Mouse (Mus musculus) MEL-GATA-1-ER (cell line): ENCODE results near the gene Tmem182.

Experiments
- DNase-seq: peaks from one replicate; pipeline ENCODE4 v3.0.0-alpha.2; 2012; ENCODE audit warnings: low read depth; ENCODE audit errors: extremely low read depth

The Tmem182 gene

GRCm38 (mm10) chr1:40799121-40799520 lies 6.3 kb upstream of the Tmem182 start:
- no peak for DNase-seq

- DNase-seq: peak; percentile 32
These were observed 4.5 kb upstream of the Tmem182 start for GRCm38 (mm10) chr1:40800908-40801307.

GRCm38 (mm10) chr1:40802759-40803158 lies 2.6 kb upstream of the Tmem182 start:
- peak; percentile 33 for DNase-seq

GRCm38 (mm10) chr1:40804118-40804517 lies 1.3 kb upstream of the Tmem182 start:
- no peak for DNase-seq

- no peak for DNase-seq
These were observed 490 bp downstream of the Tmem182 start for GRCm38 (mm10) chr1:40805891-40806290.

- no peak for DNase-seq
These were observed 3.2 kb downstream of the Tmem182 start for GRCm38 (mm10) chr1:40808643-40809042.

GRCm38 (mm10) chr1:40815071-40815845 lies 9.9 kb downstream of the Tmem182 start:
- DNase-seq: no peak

GRCm38 (mm10) chr1:40824517-40824916 lies 19.1 kb downstream of the Tmem182 start:
- DNase-seq: no peak

- no peak for DNase-seq
These were observed 19.5 kb downstream of the Tmem182 start for GRCm38 (mm10) chr1:40824936-40825335.

GRCm38 (mm10) chr1:40825826-40826225 lies 20.4 kb downstream of the Tmem182 start:
- no peak for DNase-seq

GRCm38 (mm10) chr1:40829213-40829914 lies 24.0 kb downstream of the Tmem182 start:
- DNase-seq: no peak

GRCm38 (mm10) chr1:40830712-40831507 lies 25.5 kb downstream of the Tmem182 start:
- no peak for DNase-seq

- no peak for DNase-seq
These were observed 30.1 kb downstream of the Tmem182 start for GRCm38 (mm10) chr1:40835468-40835867.

- no peak for DNase-seq
These were observed 35.2 kb downstream of the Tmem182 start for GRCm38 (mm10) chr1:40840605-40841004.

- DNase-seq: no peak
These were observed 35.8 kb downstream of the Tmem182 start for GRCm38 (mm10) chr1:40841032-40841761.

- no peak for DNase-seq
These were observed 39.2 kb downstream of the Tmem182 start for GRCm38 (mm10) chr1:40844616-40845015.

GRCm38 (mm10) chr1:40847196-40847938 lies 42.0 kb downstream of the Tmem182 start:
- no peak for DNase-seq

GRCm38 (mm10) chr1:40851286-40851685 lies 45.9 kb downstream of the Tmem182 start:
- DNase-seq: no peak

- DNase-seq: no peak
These were observed 49.9 kb downstream of the Tmem182 start for GRCm38 (mm10) chr1:40855268-40855667.

- no peak for DNase-seq
These were observed 51.6 kb downstream of the Tmem182 start for GRCm38 (mm10) chr1:40856846-40857636.
